Mouse (Mus musculus) kidney, embryonic 16.5 days (tissue): ENCODE data around the gene AI597479. TPM values are rescaled to one million over a fixed set of nuclear protein-coding genes. Genes with fewer than 3 reads are reported as not detected.
"Not testable (repeated sequence)": the region's sequence is repeated elsewhere in the genome, so short reads cannot be mapped to it uniquely, and the experiment has no call there.

Source experiments
- ATAC-seq: fragments of 200-750 bp; cut with Nextera tagmentation; 2 replicates; pipeline ENCODE4 v1.8.0; 2017; ENCODE audit warnings: moderate TSS enrichment; ENCODE audit not compliant: low FRiP score, low TSS enrichment
- H3K27ac ChIP-seq: fragments of 300-500 bp; sonication (generic); 2 replicates; pipeline ENCODE4 v1.5.1; 2014; ENCODE audit warnings: low read length
- H3K27me3 ChIP-seq: fragments of 300-500 bp; sonication (generic); 2 replicates; pipeline ENCODE4 v1.6.1; 2014; ENCODE audit warnings: low read length, control low read depth, mixed read lengths; ENCODE audit not compliant: insufficient read depth
- H3K36me3 ChIP-seq: fragments of 300-500 bp; sonication (generic); 2 replicates; pipeline ENCODE4 v1.6.1; 2014; ENCODE audit warnings: low read length, control low read depth, mixed read lengths; ENCODE audit not compliant: insufficient read depth
- H3K4me1 ChIP-seq: fragments of 300-500 bp; sonication (generic); 2 replicates; pipeline ENCODE4 v1.6.1; 2014; ENCODE audit warnings: low read length, control low read depth, mixed read lengths; ENCODE audit not compliant: insufficient read depth
- H3K4me2 ChIP-seq: fragments of 300-500 bp; sonication (generic); replicated peaks from 2 replicates; pipeline ENCODE4 v1.6.1; 2014; ENCODE audit warnings: low read depth, low read length
- H3K4me3 ChIP-seq: fragments of 300-500 bp; sonication (generic); 2 replicates; pipeline ENCODE4 v1.5.1; 2014; ENCODE audit warnings: mild to moderate bottlenecking, low read length
- H3K9ac ChIP-seq: fragments of 300-500 bp; sonication (generic); replicated peaks from 2 replicates; pipeline ENCODE4 v1.6.1; 2014; ENCODE audit warnings: low read length
- H3K9me3 ChIP-seq: fragments of 300-500 bp; sonication (generic); 2 replicates; pipeline ENCODE4 v1.6.1; 2016; ENCODE audit warnings: low read length, control low read depth
- WGBS: fragments of 180-500 bp; shearing (Covaris S2); extraction: QIAGEN DNeasy Blood & Tissue Kit; methylation state at CpG from one replicate; pipeline ENCODE4 v1.1.7; 2014; 5-methylcytosine and 5-hydroxymethylcytosine counted together
- polyA plus RNA-seq: library from polyadenylated mRNA; unstranded; fragments of >200 nt; fragmentation: Nextera tagmentation; extraction: Ambion mirVana; gene quantifications from 2 replicates; pipeline ENCODE4 v1.2.1, GENCODE M21; 2015

Gene AI597479
- polyA plus RNA-seq, 1 experiment from 2014 or later, result 36.8 TPM

- Histone ChIP-seq H3K4me1 (no peaks in the 10 kb centered on the region), H3K4me3 (no peak overlapping the region), H3K9me3 (no peaks in the 10 kb centered on the region), H3K36me3 (peaks cover 67% of the 10 kb centered on the region), H3K27me3 (no peaks in the 10 kb centered on the region), H3K9ac (no peak overlapping the region), H3K27ac (no peak overlapping the region), H3K4me2 (no peak overlapping the region)
- 93% methylated on average over 8 of the region's 8 CpGs for WGBS
- ATAC-seq, result no peak
Measured at GRCm38 (mm10) chr1:43117435-43117834, 18.9 kb downstream of the AI597479 start.

DNA sequence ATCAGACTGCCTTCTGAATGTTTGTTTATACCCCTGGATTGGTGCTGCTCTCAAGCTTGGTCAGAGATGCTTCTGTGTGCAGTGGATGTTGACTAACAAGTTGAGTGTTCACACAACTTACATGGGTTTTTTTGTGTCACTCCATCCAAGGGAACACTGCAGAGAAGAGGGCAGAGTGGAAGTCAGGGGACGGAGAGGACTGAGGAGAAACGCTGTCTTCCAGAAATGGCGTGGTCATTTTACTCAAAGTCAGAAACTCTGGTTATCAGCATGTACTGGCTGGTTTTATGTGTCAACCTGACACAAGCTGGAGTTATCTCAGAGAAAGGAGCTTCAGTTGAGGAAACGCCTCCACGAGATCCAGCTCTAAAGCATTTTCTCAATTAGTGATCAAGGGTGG lies 22.4 kb downstream of the AI597479 start:
- no peak overlapping the region for H3K4me2 ChIP-seq
- WGBS, result 91% methylated on average over 5 of the region's 5 CpGs
- H3K4me3 ChIP-seq, result no peak overlapping the region
- H3K27me3 ChIP-seq, result no peaks in the 10 kb centered on the region
- H3K36me3 ChIP-seq, result peaks cover 68% of the 10 kb centered on the region
- no peaks in the 10 kb centered on the region for H3K9me3 ChIP-seq
- H3K9ac ChIP-seq, result no peak overlapping the region
- no peak overlapping the region for H3K27ac ChIP-seq
- H3K4me1 ChIP-seq, result no peaks in the 10 kb centered on the region
- no peak for ATAC-seq

DNA sequence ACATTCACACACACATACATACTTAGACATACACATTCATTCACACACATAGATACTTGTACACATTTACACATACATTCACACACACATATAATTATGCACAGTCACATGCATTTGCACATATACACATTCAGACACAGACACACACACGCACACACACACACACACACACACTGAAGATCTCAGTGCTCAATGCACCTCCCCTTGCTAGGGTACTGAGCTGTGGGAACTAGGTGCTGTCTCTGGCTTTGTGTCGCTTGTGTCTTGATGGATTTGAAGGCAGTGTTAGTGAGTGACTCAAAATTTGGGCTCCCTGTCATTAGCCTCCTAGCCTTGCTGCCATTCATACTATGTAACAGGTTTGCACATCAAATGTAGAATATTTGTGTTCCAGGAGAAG lies 24.1 kb downstream of the AI597479 start:
- H3K4me3 ChIP-seq, result no peak overlapping the region
- no peak overlapping the region for H3K9ac ChIP-seq
- H3K4me2 ChIP-seq, result no peak overlapping the region
- H3K27ac ChIP-seq, result no peak overlapping the region
- 93% methylated on average over 2 of the region's 2 CpGs for WGBS
- peaks cover 63% of the 10 kb centered on the region for H3K36me3 ChIP-seq
- H3K4me1 ChIP-seq, result no peaks in the 10 kb centered on the region
- no peaks in the 10 kb centered on the region for H3K9me3 ChIP-seq
- ATAC-seq, result no peak
- H3K27me3 ChIP-seq, result no peaks in the 10 kb centered on the region

DNA sequence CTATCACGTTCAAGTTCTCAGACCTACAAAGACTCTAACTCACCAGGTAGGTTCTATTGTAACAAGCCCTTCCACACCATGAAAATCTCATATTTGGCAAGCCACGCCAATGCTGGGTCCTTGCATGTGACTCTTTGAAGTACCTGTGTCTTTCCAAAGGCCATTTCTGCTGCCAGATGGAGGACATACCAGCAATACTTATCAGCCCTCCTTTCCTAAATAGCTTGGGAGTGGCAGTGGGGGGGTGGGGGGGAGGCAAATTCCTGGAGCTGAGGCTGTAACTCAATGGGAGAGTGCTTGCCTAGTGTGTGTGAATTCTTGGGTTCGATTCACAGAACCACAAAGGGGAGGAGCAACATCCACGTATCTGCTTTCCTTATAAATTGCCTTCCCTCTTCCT lies 26.2 kb downstream of the AI597479 start:
- no peak overlapping the region for H3K4me2 ChIP-seq
- no peak overlapping the region for H3K4me3 ChIP-seq
- 76% methylated on average over 4 of the region's 4 CpGs for WGBS
- no peak overlapping the region for H3K9ac ChIP-seq
- no peaks in the 10 kb centered on the region for H3K27me3 ChIP-seq
- no peaks in the 10 kb centered on the region for H3K9me3 ChIP-seq
- no peak overlapping the region for H3K27ac ChIP-seq
- ATAC-seq, result no peak
- no peaks in the 10 kb centered on the region for H3K4me1 ChIP-seq
- peaks cover 63% of the 10 kb centered on the region for H3K36me3 ChIP-seq

DNA sequence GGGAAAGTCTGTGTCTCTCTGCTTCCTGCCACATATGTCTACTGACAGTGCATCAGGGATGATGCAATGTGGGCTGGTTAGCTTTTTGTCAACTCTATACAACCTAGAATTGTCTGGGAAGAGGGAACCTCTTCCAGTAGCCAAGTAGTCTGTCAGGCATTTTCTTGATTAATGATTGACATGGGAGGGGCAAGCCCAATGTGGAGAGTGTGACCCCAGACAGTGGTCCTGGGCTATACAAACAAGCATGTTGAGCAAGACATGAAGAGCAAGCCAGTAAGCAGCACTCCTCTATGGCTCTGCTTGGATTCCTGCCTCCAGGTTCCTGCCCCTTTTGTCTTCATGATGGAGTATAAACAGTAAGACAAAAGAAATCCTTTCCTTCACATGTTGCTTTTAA lies 28.7 kb downstream of the AI597479 start:
- H3K9ac ChIP-seq, result no peak overlapping the region
- H3K4me2 ChIP-seq, result no peak overlapping the region
- no peak overlapping the region for H3K27ac ChIP-seq
- H3K27me3 ChIP-seq, result no peaks in the 10 kb centered on the region
- peaks cover 54% of the 10 kb centered on the region for H3K36me3 ChIP-seq
- no peaks in the 10 kb centered on the region for H3K4me1 ChIP-seq
- no peak overlapping the region for H3K4me3 ChIP-seq
- no peak for ATAC-seq
- no peaks in the 10 kb centered on the region for H3K9me3 ChIP-seq

DNA sequence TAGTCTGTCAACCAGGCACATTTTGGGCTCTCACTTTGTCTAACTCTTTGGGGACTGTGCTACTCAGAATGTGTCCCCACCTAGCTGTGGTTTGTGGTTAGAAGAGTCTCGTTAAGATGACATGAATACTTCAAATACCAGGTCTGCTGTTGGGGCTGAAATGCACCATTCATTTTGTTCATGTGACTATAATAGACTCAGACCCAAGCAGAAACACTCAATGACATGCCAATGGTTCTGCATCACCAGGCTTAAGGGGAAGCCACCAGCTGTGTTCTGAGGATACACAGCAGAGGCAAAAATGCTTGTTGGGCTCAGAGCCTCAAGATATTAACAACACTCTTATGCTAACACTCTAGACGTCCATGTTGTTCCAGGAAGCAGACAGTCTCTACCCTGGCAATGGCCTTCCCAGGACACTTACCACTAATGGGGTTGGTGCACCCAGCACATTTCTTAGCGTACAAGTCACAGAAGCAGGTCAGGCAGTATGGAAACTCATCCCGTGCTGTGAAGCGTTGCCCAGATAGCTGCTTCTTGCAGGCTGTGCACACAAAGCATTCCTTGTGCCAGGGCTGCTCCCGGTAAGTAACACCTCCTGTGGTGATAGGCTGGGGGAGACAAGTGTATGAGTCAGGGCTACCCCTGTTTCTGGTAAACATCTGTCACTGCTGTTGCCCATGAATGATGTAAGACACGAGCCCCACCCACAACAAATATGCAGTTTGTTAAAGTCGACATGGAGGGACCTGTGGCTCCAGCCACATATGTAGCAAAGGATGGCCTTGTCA lies 29.5 kb downstream of the AI597479 start:
- Histone ChIP-seq H3K9me3 (no peaks in the 10 kb centered on the region), H3K27me3 (no peaks in the 10 kb centered on the region), H3K4me1 (no peaks in the 10 kb centered on the region), H3K36me3 (peaks cover 47% of the 10 kb centered on the region), H3K27ac (no peak overlapping the region), H3K9ac (no peak overlapping the region), H3K4me2 (no peak overlapping the region), H3K4me3 (no peak overlapping the region)
- no peak for ATAC-seq
- WGBS, result 78% methylated on average over 8 of the region's 8 CpGs

DNA sequence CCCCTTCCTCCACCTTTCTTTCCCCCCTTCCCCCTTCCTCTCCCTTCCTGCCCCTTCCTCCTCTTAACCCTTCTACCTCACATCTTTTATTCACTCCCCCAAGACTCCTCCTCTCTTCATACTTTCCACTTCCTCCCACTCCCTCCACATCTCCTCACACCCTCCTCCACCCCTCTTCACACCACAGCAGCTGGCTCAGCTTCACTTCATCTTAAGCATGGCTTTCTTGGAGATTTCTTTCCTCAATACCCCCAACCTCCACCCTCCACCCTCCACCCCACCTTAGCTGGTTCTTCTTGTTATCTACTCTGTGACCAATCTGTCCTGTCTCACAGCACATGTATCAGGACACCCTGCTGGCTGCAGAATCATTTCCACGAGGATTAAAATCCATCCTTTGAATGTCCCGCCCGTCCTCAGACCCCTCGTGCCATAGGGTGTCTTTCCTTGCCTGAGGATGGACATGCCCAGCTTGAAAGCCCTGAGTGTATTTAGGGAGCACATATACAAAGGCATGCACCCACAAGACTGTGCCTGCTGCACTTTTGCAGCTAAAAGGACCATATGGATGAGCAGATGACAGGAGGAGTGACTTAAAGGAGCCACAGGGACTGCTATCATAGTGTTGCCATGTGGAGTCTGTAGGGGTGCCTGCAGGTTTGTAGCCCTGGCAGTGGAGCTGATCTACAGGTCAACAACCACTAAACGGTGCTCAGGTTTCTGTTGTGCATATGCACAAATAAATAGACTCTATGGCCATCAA lies 31.9 kb downstream of the AI597479 start:
- no peaks in the 10 kb centered on the region for H3K4me1 ChIP-seq
- H3K27ac ChIP-seq, result no peak overlapping the region
- no peaks in the 10 kb centered on the region for H3K9me3 ChIP-seq
- ATAC-seq, result no peak
- WGBS, result 79% methylated on average over 5 of the region's 5 CpGs
- H3K4me3 ChIP-seq, result no peak overlapping the region
- no peaks in the 10 kb centered on the region for H3K27me3 ChIP-seq
- H3K4me2 ChIP-seq, result no peak overlapping the region
- H3K9ac ChIP-seq, result no peak overlapping the region
- H3K36me3 ChIP-seq, result peaks cover 32% of the 10 kb centered on the region

DNA sequence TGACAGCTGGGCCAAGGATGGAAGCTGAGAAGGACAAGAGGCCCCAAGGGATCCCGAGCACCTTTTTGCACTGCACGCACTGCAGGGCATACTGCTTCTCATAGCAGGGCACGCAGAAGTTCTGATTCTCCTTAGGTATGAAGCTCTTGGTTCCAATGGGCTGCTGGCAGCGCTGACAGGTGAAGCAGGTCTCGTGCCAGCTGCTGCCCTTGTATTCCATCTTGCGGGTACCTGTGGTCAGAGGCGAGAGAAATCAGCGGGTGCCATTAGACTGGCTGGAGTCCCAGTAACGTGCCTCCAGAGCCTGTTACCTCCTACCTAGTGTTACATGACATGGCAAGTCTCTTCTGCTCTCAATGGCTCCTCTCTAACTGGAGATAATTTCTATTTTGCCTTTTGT lies 33.1 kb downstream of the AI597479 start:
- Histone ChIP-seq H3K27me3 (no peaks in the 10 kb centered on the region), H3K9me3 (no peaks in the 10 kb centered on the region), H3K9ac (no peak overlapping the region), H3K4me3 (no peak overlapping the region), H3K4me2 (no peak overlapping the region), H3K36me3 (peaks cover 37% of the 10 kb centered on the region), H3K27ac (no peak overlapping the region), H3K4me1 (no peaks in the 10 kb centered on the region)
- no peak for ATAC-seq
- 89% methylated on average over 9 of the region's 9 CpGs for WGBS

DNA sequence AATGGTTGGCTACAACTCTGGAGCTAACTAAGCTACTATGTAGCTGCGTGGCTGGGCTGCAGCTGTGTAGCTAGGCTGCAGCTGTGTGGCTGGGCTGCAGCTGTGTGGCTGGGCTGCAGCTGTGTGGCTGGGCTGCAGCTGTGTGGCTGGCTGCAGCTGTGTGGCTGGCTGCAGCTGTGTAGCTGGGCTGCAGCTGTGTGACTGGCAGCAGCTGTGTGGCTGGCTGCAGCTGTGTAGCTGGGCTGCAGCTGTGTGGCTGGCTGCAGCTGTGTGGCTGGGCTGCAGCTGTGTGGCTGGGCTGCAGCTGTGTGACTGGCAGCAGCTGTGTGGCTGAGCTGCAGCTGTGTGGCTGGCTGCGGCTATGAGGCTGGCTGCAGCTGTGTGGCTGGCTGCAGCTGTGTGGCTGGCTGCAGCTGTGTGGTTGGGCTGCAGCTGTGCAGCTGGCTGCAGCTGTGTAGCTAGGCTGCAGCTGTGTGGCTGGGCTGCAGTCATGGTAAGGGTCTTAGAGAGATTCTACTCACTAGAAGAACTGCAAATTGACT lies 38.0 kb downstream of the AI597479 start:
- H3K36me3 ChIP-seq, result peaks cover 17% of the 10 kb centered on the region
- H3K4me3 ChIP-seq, H3K9me3 ChIP-seq, H3K4me2 ChIP-seq, H3K9ac ChIP-seq, ATAC-seq, H3K4me1 ChIP-seq, H3K27me3 ChIP-seq, H3K27ac ChIP-seq: not testable (repeated sequence)
- 68% methylated on average over 2 of the region's 2 CpGs for WGBS

GRCm38 (mm10) chr1:43137334-43137733 lies 38.8 kb downstream of the AI597479 start:
- 87% methylated on average over 5 of the region's 5 CpGs for WGBS
- H3K4me2 ChIP-seq, result no peak overlapping the region
- no peaks in the 10 kb centered on the region for H3K4me1 ChIP-seq
- H3K9ac ChIP-seq, result no peak overlapping the region
- H3K27me3 ChIP-seq, result no peaks in the 10 kb centered on the region
- H3K36me3 ChIP-seq, result peaks cover 17% of the 10 kb centered on the region
- no peak overlapping the region for H3K4me3 ChIP-seq
- no peaks in the 10 kb centered on the region for H3K9me3 ChIP-seq
- no peak overlapping the region for H3K27ac ChIP-seq
- no peak for ATAC-seq
